ENCODE assay signal across 11 mouse cellular contexts in genomic region chr6:92869582-92870219, GRCm38 (mm10). TPM values are rescaled to one million over a fixed set of nuclear protein-coding genes. Genes with fewer than 3 reads are reported as not detected.
DNase-seq lines count a peak whose midpoint lies in the region; ATAC-seq and TF ChIP-seq lines count a peak whose summit lies in the region.
"Had no signal": no experiment of that assay in that cellular context is flagged by ENCODE, and none has a peak within 500 bp of the region (broad histone marks: within the 10 kb centered on the region; RNA-seq: fewer than 3 reads in every experiment).

No protein-coding gene starts in this region.

- TF ChIP-seq POLR2A in liver, adult 2 months (IDR thresholded peaks at IDR 0.05; ENCODE audit: extremely low read depth, insufficient read depth, low read length) = no peak

- H3K9ac ChIP-seq in liver, adult 2 months (ENCODE audit: low read depth, low read length) = no peak overlapping the region
- no peak overlapping the region for H3K9ac ChIP-seq in limb, embryonic 11.5 days (ENCODE audit: low read length)
- H3K9ac ChIP-seq in stomach, embryonic 15.5 days = no peak overlapping the region
- H3K9ac ChIP-seq in midbrain, embryonic 16.5 days (ENCODE audit: low read depth, low read length) = no peak overlapping the region

- peak overlapping the region; percentile 22; the same call in 1 of the 2 replicates for H3K4me2 ChIP-seq in limb, embryonic 11.5 days (ENCODE audit: low read depth, severe bottlenecking)
- peak overlapping the region; percentile 12; the same call in 1 of the 2 replicates for H3K4me2 ChIP-seq in stomach, embryonic 15.5 days
- no peak overlapping the region for H3K4me2 ChIP-seq in midbrain, embryonic 16.5 days (ENCODE audit: low read length)

- no peaks in the 10 kb centered on the region for H3K9me3 ChIP-seq in limb, embryonic 11.5 days (ENCODE audit: control insufficient read depth, low read length)
- no peaks in the 10 kb centered on the region for H3K9me3 ChIP-seq in stomach, embryonic 15.5 days
- no peaks in the 10 kb centered on the region for H3K9me3 ChIP-seq in midbrain, embryonic 16.5 days (replicated peaks; ENCODE audit: control insufficient read depth, low read length, poor library complexity, severe bottlenecking)

- TF ChIP-seq CTCF in liver, adult 2 months (IDR thresholded peaks at IDR 0.05; ENCODE audit: low read depth, low read length) = no peak

- 0 out of 2 replicates have a peak, but pooled peaks have one; percentile 65 for ATAC-seq in limb, embryonic 11.5 days (ENCODE audit: insufficient number of reproducible peaks, low FRiP score, low TSS enrichment, low read depth)
- peak; percentile 82 for ATAC-seq in stomach, embryonic 15.5 days (ENCODE audit: insufficient read depth, low FRiP score, low read depth)
- no peak for ATAC-seq in midbrain, embryonic 16.5 days

- H3K36me3 ChIP-seq in liver, adult 2 months (ENCODE audit: control insufficient read depth, insufficient read depth, low read length) = no peaks in the 10 kb centered on the region
- no peaks in the 10 kb centered on the region for H3K36me3 ChIP-seq in limb, embryonic 11.5 days (ENCODE audit: control insufficient read depth, insufficient read depth, low read length)
- peaks cover 4% of the 10 kb centered on the region; the same call in 1 of the 2 replicates for H3K36me3 ChIP-seq in stomach, embryonic 15.5 days
- no peaks in the 10 kb centered on the region for H3K36me3 ChIP-seq in midbrain, embryonic 16.5 days (ENCODE audit: control insufficient read depth, insufficient read depth, low read length)

- H3K4me1 ChIP-seq in liver, adult 2 months (ENCODE audit: control insufficient read depth, insufficient read depth, low read length) = no peaks in the 10 kb centered on the region
- peaks cover 14% of the 10 kb centered on the region for H3K4me1 ChIP-seq in limb, embryonic 11.5 days (ENCODE audit: control insufficient read depth, insufficient read depth, low read length)
- H3K4me1 ChIP-seq in stomach, embryonic 15.5 days = peaks cover 14% of the 10 kb centered on the region
- H3K4me1 ChIP-seq in midbrain, embryonic 16.5 days (ENCODE audit: control insufficient read depth, insufficient read depth, low read length) = no peaks in the 10 kb centered on the region

- H3K27me3 ChIP-seq in liver, adult 2 months (ENCODE audit: control insufficient read depth, insufficient read depth, low read length) = no peaks in the 10 kb centered on the region
- no peaks in the 10 kb centered on the region for H3K27me3 ChIP-seq in limb, embryonic 11.5 days (ENCODE audit: control insufficient read depth, insufficient read depth, low read length)
- H3K27me3 ChIP-seq in stomach, embryonic 15.5 days (replicated peaks) = no peaks in the 10 kb centered on the region
- no peaks in the 10 kb centered on the region for H3K27me3 ChIP-seq in midbrain, embryonic 16.5 days (ENCODE audit: control insufficient read depth, insufficient read depth, low read depth, low read length)

- DNase-seq in liver, adult 2 months (ENCODE audit: extremely low read depth, low read depth, low spot score) = no peak
- DNase-seq in liver = no peak
- peak; percentile 65 for DNase-seq in gastrocnemius, adult 18-20 months (ENCODE audit: low spot score)
- peak; percentile 60 for DNase-seq in limb, embryonic 11.5 days (ENCODE audit: low spot score)
- DNase-seq in c-Kit-positive CD71-positive TER-119-positive erythroid progenitor cells, embryonic 14.5 days (ENCODE audit: low spot score) = no peak
- DNase-seq in frontal cortex, postnatal 10 days (ENCODE audit: low spot score in 2 of 2) = no peak
- DNase-seq: cerebellum, postnatal 10 days; midbrain, embryonic 14.5 days; thymus, postnatal 4 days had no signal

- no peak overlapping the region for H3K4me3 ChIP-seq in liver, adult 2 months (ENCODE audit: insufficient read depth, low read depth, low read length)
- no peak overlapping the region for H3K4me3 ChIP-seq in limb, embryonic 11.5 days (ENCODE audit: low read depth, low read length)
- no peak overlapping the region for H3K4me3 ChIP-seq in stomach, embryonic 15.5 days (replicated peaks)
- H3K4me3 ChIP-seq in midbrain, embryonic 16.5 days (ENCODE audit: low read depth, low read length) = no peak overlapping the region

- H3K27ac ChIP-seq in liver, adult 2 months (replicated peaks; ENCODE audit: insufficient read depth, low read depth, low read length) = peak overlapping the region; percentile 33
- no peak overlapping the region for H3K27ac ChIP-seq in limb, embryonic 11.5 days (replicated peaks; ENCODE audit: low read depth, low read length)
- peak overlapping the region; percentile 93 for H3K27ac ChIP-seq in stomach, embryonic 15.5 days
- H3K27ac ChIP-seq in midbrain, embryonic 16.5 days (ENCODE audit: low read length) = no peak overlapping the region

- 34% methylated on average over 16 of the region's 16 CpGs for WGBS in liver, adult 2 months
- WGBS in limb, embryonic 11.5 days = 19% methylated on average over 16 of the region's 16 CpGs
- WGBS in stomach, embryonic 15.5 days = 34% methylated on average over 16 of the region's 16 CpGs
- 70% methylated on average over 16 of the region's 16 CpGs for WGBS in midbrain, embryonic 16.5 days

- H3K79me2 ChIP-seq in liver, adult 2 months (ENCODE audit: control insufficient read depth, insufficient read depth, low read length) = no peaks in the 10 kb centered on the region

RNA-seq across cellular contexts. Expression of gene Gm15737, which starts 0.5 kb away (rescaled TPM):
- not detected in 2 replicates for total RNA-seq in liver, adult 2 months (2014; rRNA removed)
- polyA plus RNA-seq in liver, adult 2 months (2012; rRNA removed) = not detected in 2 replicates
- under 1 TPM; 0.26 to 0.48 TPM for total RNA-seq in gastrocnemius, adult 18-20 months (2021)
- polyA plus RNA-seq in limb, embryonic 11.5 days (2014; fragmentation: Nextera tagmentation; extraction: Ambion mirVana) = 0.03 and 0.04 TPM in 2 replicates
- 0.05 and 0.15 TPM in 2 replicates for polyA plus RNA-seq in stomach, embryonic 15.5 days (2015; fragmentation: Nextera tagmentation; extraction: Ambion mirVana)
- not detected in 2 replicates for polyA plus RNA-seq in midbrain, embryonic 16.5 days (2015; fragmentation: Nextera tagmentation; extraction: Ambion mirVana)
- polyA plus RNA-seq: midbrain, embryonic 14.5 days had no signal

RNA-seq across cellular contexts. Expression of gene A730049H05Rik, which starts 53.4 kb away (rescaled TPM):
- total RNA-seq in liver, adult 2 months (2014; rRNA removed) = not detected in 2 replicates
- polyA plus RNA-seq in liver, adult 2 months (2012; rRNA removed) = not detected in 2 replicates
- under 1 TPM in 1 of 2 experiments, not detected in 1; 0.09 TPM for total RNA-seq in gastrocnemius, adult 18-20 months (2021)
- 0.10 and 0.55 TPM in 2 replicates for polyA plus RNA-seq in limb, embryonic 11.5 days (2014; fragmentation: Nextera tagmentation; extraction: Ambion mirVana)
- 0.49 and 0.61 TPM in 2 replicates for polyA plus RNA-seq in stomach, embryonic 15.5 days (2015; fragmentation: Nextera tagmentation; extraction: Ambion mirVana)
- polyA plus RNA-seq in midbrain, embryonic 16.5 days (2015; fragmentation: Nextera tagmentation; extraction: Ambion mirVana) = 0.17 and 0.58 TPM in 2 replicates

Comparison
In these comparisons a context has a peak if more than half of its experiments do, and no peak if none do; other contexts are left out.
1. DNase-seq: peak in gastrocnemius, adult 18-20 months (single experiment) and limb, embryonic 11.5 days (single experiment); none in liver, adult 2 months (single experiment), liver (single experiment), c-Kit-positive CD71-positive TER-119-positive erythroid progenitor cells, embryonic 14.5 days (single experiment) and frontal cortex, postnatal 10 days (0 of 2).
2. H3K27ac ChIP-seq: peak in liver, adult 2 months (single experiment) and stomach, embryonic 15.5 days (single experiment); none in limb, embryonic 11.5 days (single experiment) and midbrain, embryonic 16.5 days (single experiment).